Mouse (Mus musculus): ENCODE measurements at regions not wholly inside any gene's neighbourhood (a gene's known extent, or its start where the extent isn't known, plus 50 kb on each side); places are given as distances from the start of the nearest gene placed in this dataset.
A peak's percentile ranks its signal among the peaks of the same experiment; 100 is the strongest.

DNA sequence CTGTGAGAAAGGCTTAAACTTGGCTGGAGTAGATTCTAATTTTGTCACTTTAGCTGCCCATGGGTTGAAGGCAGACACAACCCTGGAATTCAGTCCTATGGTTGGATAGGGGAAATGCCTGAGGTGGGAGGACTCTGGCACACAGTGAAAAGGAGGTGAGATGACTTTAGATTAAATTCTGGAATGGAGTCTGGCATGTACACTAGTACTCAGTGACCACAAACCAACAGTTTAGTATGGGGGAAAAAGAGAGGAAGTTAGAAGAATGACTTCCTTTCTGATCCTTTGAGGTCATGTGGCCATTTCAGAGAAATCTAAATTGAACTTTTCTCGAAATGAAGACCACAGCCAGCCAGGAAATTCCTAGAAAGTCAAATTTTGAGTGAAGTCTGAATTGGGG is 285.5 kb downstream of the Fam49a start:
- Histone ChIP-seq H3K36me3 (no peaks in the 10 kb centered on the region), H3K4me2 (no peak overlapping the region), H3K27ac (no peak overlapping the region; the same call in 1 of the 2 replicates), H3K9me3 (replicated peaks) (no peaks in the 10 kb centered on the region), H3K27me3 (no peaks in the 10 kb centered on the region), H3K9ac (no peak overlapping the region), H3K4me3 (no peak overlapping the region), H3K4me1 (replicated peaks) (peaks cover 18% of the 10 kb centered on the region)
- 73% methylated on average over 1 of the region's 1 CpGs for WGBS
- ATAC-seq (replicated peaks; ENCODE audit: insufficient number of reproducible peaks, insufficient read depth, low FRiP score, low read depth) = no peak

DNA sequence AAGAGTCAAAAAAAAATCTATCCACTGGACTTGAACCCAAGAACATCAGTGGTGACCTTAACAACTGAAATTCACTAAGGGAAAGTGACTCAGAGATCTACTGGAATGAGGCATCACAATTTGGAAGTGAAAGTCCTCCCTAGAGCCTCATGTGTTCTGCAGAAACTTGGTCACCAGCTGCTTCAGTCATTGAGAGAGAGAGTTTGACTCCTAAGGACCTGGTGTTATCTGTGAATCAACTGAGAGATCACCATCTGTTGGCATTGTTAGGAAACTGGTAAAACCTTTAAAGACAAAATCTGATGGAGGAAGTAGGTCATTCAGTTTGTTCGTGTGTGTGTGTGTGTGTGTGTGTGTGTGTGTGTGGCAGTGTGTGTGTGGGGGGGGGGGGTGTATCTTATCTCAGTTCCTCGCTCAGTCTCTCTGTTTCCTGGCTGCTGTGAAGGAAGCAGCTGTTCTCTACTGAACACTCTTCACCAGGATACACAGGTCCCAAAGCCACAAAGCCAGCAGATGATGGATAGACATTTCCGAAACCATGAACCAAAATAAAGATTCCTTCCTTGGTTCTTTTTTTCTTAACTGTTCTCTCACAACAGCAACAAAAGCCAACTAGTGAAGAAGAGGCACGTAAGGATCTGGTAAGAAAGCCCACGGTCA is 284.6 kb downstream of the Fam49a start:
- Histone ChIP-seq H3K4me2 (no peak overlapping the region), H3K4me3 (no peak overlapping the region), H3K27me3 (no peaks in the 10 kb centered on the region), H3K27ac (no peak overlapping the region), H3K36me3 (no peaks in the 10 kb centered on the region), H3K9me3 (replicated peaks) (no peaks in the 10 kb centered on the region), H3K9ac (no peak overlapping the region), H3K4me1 (replicated peaks) (peaks cover 18% of the 10 kb centered on the region)
- no peak for ATAC-seq (replicated peaks; ENCODE audit: insufficient number of reproducible peaks, insufficient read depth, low FRiP score, low read depth)
- WGBS = 81% methylated on average over 5 of the region's 5 CpGs

DNA sequence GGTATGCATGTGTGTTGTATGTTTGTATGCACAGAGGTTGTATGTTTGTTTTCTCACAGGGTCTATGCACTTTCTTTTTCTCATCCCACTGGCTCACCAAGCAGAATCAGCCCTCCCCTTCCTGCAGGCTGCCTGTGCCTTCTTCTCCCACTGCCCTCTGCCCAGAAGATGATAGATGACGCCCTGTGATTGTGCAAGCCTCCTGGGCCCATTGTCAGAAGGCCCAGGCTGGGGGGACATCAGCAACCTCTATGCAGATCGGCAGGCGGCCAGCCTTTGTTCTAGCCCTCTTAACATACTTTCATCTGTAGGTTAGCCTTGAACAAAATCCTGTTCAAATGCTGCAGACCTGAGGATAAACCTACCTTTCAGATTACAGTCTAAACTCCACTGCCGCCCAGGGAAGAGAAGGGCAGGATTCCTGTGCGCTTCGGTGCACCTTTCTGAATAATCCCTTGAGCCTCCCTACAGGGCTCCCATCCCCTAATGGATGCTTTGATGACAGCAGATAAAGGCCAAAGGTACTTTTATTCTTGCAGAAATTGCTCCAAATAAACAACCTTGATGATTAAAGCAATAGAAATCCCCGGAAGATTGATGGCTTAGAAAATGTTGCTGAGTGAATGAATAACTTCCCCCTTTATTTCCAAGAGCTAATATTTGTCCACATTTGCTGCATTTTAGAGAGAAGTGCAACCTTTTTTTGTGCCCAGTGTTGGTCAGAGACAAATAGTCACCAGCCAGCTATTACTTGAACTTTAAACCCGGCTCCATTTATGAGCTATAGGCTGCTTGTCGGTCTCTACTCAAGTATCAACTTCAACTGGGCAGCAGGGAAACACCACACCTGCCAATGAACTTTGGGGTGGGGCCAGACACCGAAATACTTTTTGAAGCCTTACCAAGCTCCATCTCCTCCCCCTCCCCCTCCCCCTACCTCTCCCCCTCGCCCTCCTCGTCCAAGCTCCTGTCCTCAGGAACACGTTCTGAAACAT is 279.4 kb downstream of the Fam49a start:
- Histone ChIP-seq H3K9ac (no peak overlapping the region), H3K4me1 (replicated peaks) (peaks cover 3% of the 10 kb centered on the region; the same call in 1 of the 2 replicates), H3K4me2 (no peak overlapping the region), H3K27ac (no peak overlapping the region), H3K9me3 (replicated peaks) (no peaks in the 10 kb centered on the region), H3K4me3 (no peak overlapping the region), H3K27me3 (no peaks in the 10 kb centered on the region), H3K36me3 (no peaks in the 10 kb centered on the region)
- WGBS = 66% methylated on average over 13 of the region's 13 CpGs
- no peak for ATAC-seq (replicated peaks; ENCODE audit: insufficient number of reproducible peaks, insufficient read depth, low FRiP score, low read depth)

GRCm38 (mm10) chr12:12539291-12539690 is 277.4 kb downstream of the Fam49a start:
- Histone ChIP-seq H3K4me3 (no peak overlapping the region), H3K4me1 (replicated peaks) (peaks cover 9% of the 10 kb centered on the region), H3K4me2 (no peak overlapping the region), H3K9ac (no peak overlapping the region), H3K36me3 (no peaks in the 10 kb centered on the region), H3K27ac (no peak overlapping the region), H3K9me3 (replicated peaks) (no peaks in the 10 kb centered on the region), H3K27me3 (no peaks in the 10 kb centered on the region)
- no peak for ATAC-seq (replicated peaks; ENCODE audit: insufficient number of reproducible peaks, insufficient read depth, low FRiP score, low read depth)
- 77% methylated on average over 3 of the region's 3 CpGs for WGBS

- H3K27ac ChIP-seq = no peak overlapping the region
- no peak overlapping the region for H3K4me3 ChIP-seq
- no peaks in the 10 kb centered on the region for H3K27me3 ChIP-seq
- no peaks in the 10 kb centered on the region for H3K36me3 ChIP-seq
- peaks cover 18% of the 10 kb centered on the region for H3K4me1 ChIP-seq (replicated peaks)
- WGBS = 22% methylated on average over 2 of the region's 2 CpGs
- H3K9me3 ChIP-seq (replicated peaks) = no peaks in the 10 kb centered on the region
- H3K9ac ChIP-seq = no peak overlapping the region
- no peak for ATAC-seq (replicated peaks; ENCODE audit: insufficient number of reproducible peaks, insufficient read depth, low FRiP score, low read depth)
- H3K4me2 ChIP-seq = no peak overlapping the region
Observed at GRCm38 (mm10) chr12:12534779-12535178, 272.8 kb downstream of the Fam49a start.

GRCm38 (mm10) chr12:12530796-12531195 is 268.9 kb downstream of the Fam49a start:
- H3K27ac ChIP-seq = 0 out of 2 replicates have a peak overlapping the region, but pooled peaks have one; percentile 20
- H3K4me2 ChIP-seq = no peak overlapping the region
- no peaks in the 10 kb centered on the region for H3K27me3 ChIP-seq
- no peak for ATAC-seq (replicated peaks; ENCODE audit: insufficient number of reproducible peaks, insufficient read depth, low FRiP score, low read depth)
- H3K9me3 ChIP-seq (replicated peaks) = no peaks in the 10 kb centered on the region
- no peaks in the 10 kb centered on the region for H3K36me3 ChIP-seq
- H3K4me1 ChIP-seq (replicated peaks) = peaks cover 46% of the 10 kb centered on the region
- 30% methylated on average over 6 of the region's 6 CpGs for WGBS
- H3K4me3 ChIP-seq = no peak overlapping the region
- H3K9ac ChIP-seq = no peak overlapping the region

- 81% methylated on average over 5 of the region's 5 CpGs for WGBS
- Histone ChIP-seq H3K9me3 (replicated peaks) (no peaks in the 10 kb centered on the region), H3K36me3 (no peaks in the 10 kb centered on the region), H3K27me3 (no peaks in the 10 kb centered on the region), H3K4me3 (no peak overlapping the region), H3K9ac (no peak overlapping the region), H3K4me2 (no peak overlapping the region), H3K27ac (peak overlapping the region; percentile 79; the same call in 1 of the 2 replicates), H3K4me1 (replicated peaks) (peaks cover 41% of the 10 kb centered on the region)
- no peak for ATAC-seq (replicated peaks; ENCODE audit: insufficient number of reproducible peaks, insufficient read depth, low FRiP score, low read depth)
Observed at GRCm38 (mm10) chr12:12529541-12529940, 267.6 kb downstream of the Fam49a start.

DNA sequence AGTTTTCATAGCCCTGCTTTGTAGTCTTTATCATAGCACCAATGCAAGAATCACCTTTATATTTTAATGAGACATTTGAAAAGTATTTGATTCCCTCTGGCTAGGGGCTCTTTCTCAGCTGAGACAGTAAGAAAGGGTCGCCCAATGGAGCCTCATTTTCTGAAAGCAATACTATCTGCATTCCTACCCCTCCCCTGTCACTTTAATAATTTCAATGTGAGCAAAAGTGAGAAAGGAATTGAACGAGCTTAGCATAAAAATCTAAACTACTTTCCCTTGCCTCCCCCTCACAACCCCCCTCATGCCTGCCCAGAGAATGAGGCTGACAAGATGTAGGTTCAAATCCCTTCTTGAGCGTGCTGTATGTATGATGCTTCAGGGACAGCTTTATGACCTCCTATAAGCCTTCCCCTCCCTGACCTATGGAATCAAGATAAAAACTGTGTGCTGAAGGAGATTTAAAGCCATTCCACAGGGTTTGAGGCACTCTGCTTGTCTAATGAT is 266.6 kb downstream of the Fam49a start:
- Histone ChIP-seq H3K4me3 (no peak overlapping the region), H3K9me3 (replicated peaks) (no peaks in the 10 kb centered on the region), H3K4me2 (no peak overlapping the region), H3K36me3 (no peaks in the 10 kb centered on the region), H3K4me1 (replicated peaks) (peaks cover 40% of the 10 kb centered on the region), H3K9ac (no peak overlapping the region), H3K27me3 (no peaks in the 10 kb centered on the region), H3K27ac (peak overlapping the region; percentile 79)
- ATAC-seq (replicated peaks; ENCODE audit: insufficient number of reproducible peaks, insufficient read depth, low FRiP score, low read depth) = no peak
- 45% methylated on average over 3 of the region's 3 CpGs for WGBS

- Histone ChIP-seq H3K9me3 (replicated peaks) (no peaks in the 10 kb centered on the region), H3K27ac (peak overlapping the region; percentile 79), H3K9ac (no peak overlapping the region), H3K4me3 (no peak overlapping the region), H3K36me3 (no peaks in the 10 kb centered on the region), H3K4me2 (no peak overlapping the region), H3K4me1 (replicated peaks) (peaks cover 40% of the 10 kb centered on the region), H3K27me3 (no peaks in the 10 kb centered on the region)
- peak; percentile 65; the same call in 1 of the 2 replicates for ATAC-seq (replicated peaks; ENCODE audit: insufficient number of reproducible peaks, insufficient read depth, low FRiP score, low read depth)
- 31% methylated on average over 7 of the region's 7 CpGs for WGBS
Observed at GRCm38 (mm10) chr12:12527766-12528477, 266.0 kb downstream of the Fam49a start.

GRCm38 (mm10) chr12:12527366-12527765 is 265.4 kb downstream of the Fam49a start:
- 41% methylated on average over 3 of the region's 3 CpGs for WGBS
- H3K4me3 ChIP-seq = no peak overlapping the region
- H3K9me3 ChIP-seq (replicated peaks) = no peaks in the 10 kb centered on the region
- no peak overlapping the region for H3K4me2 ChIP-seq
- no peaks in the 10 kb centered on the region for H3K36me3 ChIP-seq
- no peak overlapping the region for H3K9ac ChIP-seq
- peaks cover 40% of the 10 kb centered on the region for H3K4me1 ChIP-seq (replicated peaks)
- peak overlapping the region; percentile 79 for H3K27ac ChIP-seq
- peak; percentile 85 for ATAC-seq (replicated peaks; ENCODE audit: insufficient number of reproducible peaks, insufficient read depth, low FRiP score, low read depth)
- H3K27me3 ChIP-seq = no peaks in the 10 kb centered on the region

GRCm38 (mm10) chr12:12520311-12520852 is 258.4 kb downstream of the Fam49a start:
- WGBS = 95% methylated on average over 8 of the region's 8 CpGs
- Histone ChIP-seq H3K4me3 (no peak overlapping the region), H3K9me3 (replicated peaks) (no peaks in the 10 kb centered on the region), H3K36me3 (no peaks in the 10 kb centered on the region), H3K4me1 (replicated peaks) (peaks cover 9% of the 10 kb centered on the region), H3K27me3 (no peaks in the 10 kb centered on the region), H3K9ac (no peak overlapping the region), H3K4me2 (no peak overlapping the region), H3K27ac (no peak overlapping the region)
- no peak for ATAC-seq (replicated peaks; ENCODE audit: insufficient number of reproducible peaks, insufficient read depth, low FRiP score, low read depth)
